Mouse (Mus musculus) lung, postnatal 0 days (tissue): ENCODE results near the gene Znrf2.

ENCODE experiments used
- CTCF ChIP-seq: IDR thresholded peaks from 2 replicates; pipeline ENCODE4 v1.5.1; 2016; ENCODE audit warnings: antibody characterized with exemption, mild to moderate bottlenecking
- EP300 ChIP-seq: IDR thresholded peaks from 2 replicates; pipeline ENCODE4 v1.6.1; 2016; ENCODE audit warnings: antibody characterized with exemption, mild to moderate bottlenecking, control low read depth

GRCm38 (mm10) chr6:54789139-54789538, 27.6 kb upstream of the Znrf2 start:
- TF ChIP-seq CTCF (no peak), EP300 (no peak)
